Mouse (Mus musculus) thymus, postnatal 10 days (tissue): ENCODE measurements around the gene Atic.

Source experiments
- DNase-seq, 2 experiments: peaks; one replicate each; pipeline ENCODE4 v3.0.0; 2021; ENCODE audit warnings: low spot score in 2 of 2

Gene Atic

GRCm38 (mm10) chr1:71594268-71594667 lies 37.3 kb downstream of the Atic start:
- DNase-seq: no peak

GRCm38 (mm10) chr1:71595365-71595764 lies 38.4 kb downstream of the Atic start:
- DNase-seq: no peak

GRCm38 (mm10) chr1:71605751-71606150 lies 48.8 kb downstream of the Atic start:
- DNase-seq: no peak

GRCm38 (mm10) chr1:71606600-71607325 lies 49.8 kb downstream of the Atic start:
- no peak for DNase-seq

GRCm38 (mm10) chr1:71609057-71609775 lies 52.3 kb downstream of the Atic start:
- DNase-seq: no peak

- no peak for DNase-seq
Observed at GRCm38 (mm10) chr1:71609916-71610315, 53.0 kb downstream of the Atic start.

- DNase-seq: no peak
Observed at GRCm38 (mm10) chr1:71612256-71612655, 55.3 kb downstream of the Atic start.

- no peak for DNase-seq
Observed at GRCm38 (mm10) chr1:71614545-71615246, 57.7 kb downstream of the Atic start.

- no peak for DNase-seq
Observed at GRCm38 (mm10) chr1:71621526-71621925, 64.6 kb downstream of the Atic start.

- DNase-seq: no peak
Observed at GRCm38 (mm10) chr1:71623625-71624024, 66.7 kb downstream of the Atic start.
